Mouse (Mus musculus): ENCODE measurements around the gene Klri1.

DNA sequence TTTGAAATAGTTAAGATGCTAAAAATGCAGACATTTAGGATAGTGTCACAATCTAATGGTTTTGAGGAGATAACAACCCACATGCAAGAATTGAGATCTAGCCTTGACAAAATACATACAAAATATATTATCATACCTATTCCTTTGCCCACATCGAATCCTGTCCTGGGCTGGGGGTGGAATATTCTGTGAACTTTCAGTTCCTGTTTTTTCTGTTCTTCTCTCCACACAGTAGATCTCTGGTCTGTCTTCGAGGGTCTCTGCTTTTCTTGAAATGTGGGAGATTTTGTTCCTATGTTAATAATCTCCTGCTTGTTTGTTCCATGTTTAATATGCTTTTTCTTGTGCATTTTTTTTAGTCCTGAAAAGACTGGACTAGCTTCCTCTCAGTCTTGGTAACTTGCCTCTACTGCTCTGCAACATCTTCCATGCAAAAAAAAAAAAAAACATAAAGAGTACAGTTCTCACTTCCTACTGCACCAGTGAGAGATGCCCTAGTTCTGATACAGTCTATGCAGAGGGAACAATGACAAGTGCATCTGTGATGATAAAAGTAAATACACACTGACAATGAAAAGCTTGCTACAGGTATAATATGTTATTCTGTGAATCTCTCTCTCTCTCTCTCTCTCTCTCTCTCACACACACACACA, 23.3 kb upstream of the Klri1 start, which contains the start of gene Klri2:
- no peak for TF ChIP-seq CTCF (IDR thresholded peaks at IDR 0.05; ENCODE audit: insufficient read depth, low read depth, low read length)
- no peak for TF ChIP-seq POLR2A (IDR thresholded peaks at IDR 0.05; ENCODE audit: insufficient read depth, low read depth, low read length)

Measured in olfactory bulb, adult 2 months (tissue).